Mouse (Mus musculus) E14TG2a.4 (cell line): ENCODE measurements around the gene Mrps35.

Source experiments
- H3K27me3 ChIP-seq: 2 replicates; pipeline ENCODE4 v1.6.1; 2014; ENCODE audit warnings: low read length, control low read depth; ENCODE audit not compliant: insufficient read depth
- H3K36me3 ChIP-seq: 2 replicates; pipeline ENCODE4 v1.6.1; 2014; ENCODE audit warnings: low read length, control low read depth; ENCODE audit not compliant: insufficient read depth
- H3K4me1 ChIP-seq: replicated peaks from 2 replicates; pipeline ENCODE4 v1.6.1; 2014; ENCODE audit warnings: low read depth, low read length, control low read depth
- H3K4me3 ChIP-seq: replicated peaks from 2 replicates; pipeline ENCODE4 v1.5.1; 2014; ENCODE audit warnings: mild to moderate bottlenecking, low read length
- H3K9me3 ChIP-seq: 2 replicates; pipeline ENCODE4 v1.6.1; 2014; ENCODE audit warnings: low read length, control low read depth
- CTCF ChIP-seq: conservative IDR thresholded peaks from 2 replicates; pipeline ENCODE4 v1.5.1; 2014; ENCODE audit warnings: low read length
- NANOG ChIP-seq: IDR thresholded peaks from 2 replicates; pipeline ENCODE4 v1.6.1; 2014; ENCODE audit warnings: borderline replicate concordance, low read length, mixed read lengths
- POU5F1 ChIP-seq: IDR thresholded peaks from 2 replicates; pipeline ENCODE4 v1.6.1; 2014; ENCODE audit warnings: low read length, borderline replicate concordance

The Mrps35 gene

GRCm38 (mm10) chr6:147042291-147043290 is at the start of gene Mrps35:
Gene Mrps35, plus strand, starts transcription at chr6:147042764.
- Histone ChIP-seq H3K9me3 (no peaks in the 10 kb centered on the region), H3K36me3 (peaks cover 19% of the 10 kb centered on the region), H3K4me3 (peak within 1 kb of the TSS; percentile 95), H3K4me1 (peaks cover 14% of the 10 kb centered on the region), H3K27me3 (no peaks in the 10 kb centered on the region)
- no peak for TF ChIP-seq NANOG
- TF ChIP-seq POU5F1 = no peak
- no peak for TF ChIP-seq CTCF

GRCm38 (mm10) chr6:146994236-146994635 is 48.3 kb upstream of the Mrps35 start:
- H3K4me3 ChIP-seq = no peak overlapping the region
- no peaks in the 10 kb centered on the region for H3K9me3 ChIP-seq
- H3K4me1 ChIP-seq = no peaks in the 10 kb centered on the region
- no peaks in the 10 kb centered on the region for H3K27me3 ChIP-seq
- TF ChIP-seq CTCF (peak; percentile 71), POU5F1 (no peak)
- peaks cover 21% of the 10 kb centered on the region for H3K36me3 ChIP-seq

- Histone ChIP-seq H3K27me3 (no peaks in the 10 kb centered on the region), H3K4me3 (no peak overlapping the region)
- TF ChIP-seq NANOG = no peak
- no peak for TF ChIP-seq CTCF
- TF ChIP-seq POU5F1 = no peak
Observed at GRCm38 (mm10) chr6:146995391-146995790, 47.2 kb upstream of the Mrps35 start.

GRCm38 (mm10) chr6:146995878-146996277 is 46.7 kb upstream of the Mrps35 start:
- H3K36me3 ChIP-seq = peaks cover 22% of the 10 kb centered on the region
- H3K27me3 ChIP-seq = no peaks in the 10 kb centered on the region
- TF ChIP-seq CTCF (no peak), POU5F1 (no peak), NANOG (no peak)
- no peaks in the 10 kb centered on the region for H3K4me1 ChIP-seq
- no peak overlapping the region for H3K4me3 ChIP-seq
- H3K9me3 ChIP-seq = no peaks in the 10 kb centered on the region

More at GRCm38 (mm10) chr6:146995391-146995790, 47.2 kb upstream of the Mrps35 start:
- Histone ChIP-seq H3K9me3 (no peaks in the 10 kb centered on the region), H3K36me3 (peaks cover 24% of the 10 kb centered on the region), H3K4me1 (no peaks in the 10 kb centered on the region)

GRCm38 (mm10) chr6:146997006-146997405 is 45.6 kb upstream of the Mrps35 start:
- Histone ChIP-seq H3K4me1 (no peaks in the 10 kb centered on the region), H3K4me3 (no peak overlapping the region), H3K27me3 (no peaks in the 10 kb centered on the region), H3K9me3 (no peaks in the 10 kb centered on the region), H3K36me3 (peaks cover 27% of the 10 kb centered on the region)
- TF ChIP-seq NANOG = no peak
- no peak for TF ChIP-seq CTCF
- no peak for TF ChIP-seq POU5F1

- peaks cover 31% of the 10 kb centered on the region for H3K36me3 ChIP-seq
- TF ChIP-seq POU5F1 (no peak), NANOG (no peak), CTCF (no peak)
- no peaks in the 10 kb centered on the region for H3K9me3 ChIP-seq
- no peak overlapping the region for H3K4me3 ChIP-seq
- no peaks in the 10 kb centered on the region for H3K27me3 ChIP-seq
- no peaks in the 10 kb centered on the region for H3K4me1 ChIP-seq
Observed at GRCm38 (mm10) chr6:146998710-146999109, 43.9 kb upstream of the Mrps35 start.

GRCm38 (mm10) chr6:146999302-146999701 is 43.3 kb upstream of the Mrps35 start:
- TF ChIP-seq NANOG (no peak), CTCF (no peak), POU5F1 (no peak)
- no peaks in the 10 kb centered on the region for H3K27me3 ChIP-seq
- no peaks in the 10 kb centered on the region for H3K9me3 ChIP-seq
- H3K4me3 ChIP-seq = no peak overlapping the region
- no peaks in the 10 kb centered on the region for H3K4me1 ChIP-seq
- peaks cover 31% of the 10 kb centered on the region for H3K36me3 ChIP-seq

- Histone ChIP-seq H3K9me3 (no peaks in the 10 kb centered on the region), H3K4me1 (no peaks in the 10 kb centered on the region), H3K27me3 (no peaks in the 10 kb centered on the region), H3K36me3 (peaks cover 31% of the 10 kb centered on the region), H3K4me3 (no peak overlapping the region)
- TF ChIP-seq CTCF = no peak
- TF ChIP-seq POU5F1 = no peak
- no peak for TF ChIP-seq NANOG
Observed at GRCm38 (mm10) chr6:146999755-147000154, 42.8 kb upstream of the Mrps35 start.

- TF ChIP-seq CTCF (peak; percentile 97), POU5F1 (no peak)
- no peaks in the 10 kb centered on the region for H3K27me3 ChIP-seq
- H3K36me3 ChIP-seq = peaks cover 10% of the 10 kb centered on the region
- no peaks in the 10 kb centered on the region for H3K9me3 ChIP-seq
- no peaks in the 10 kb centered on the region for H3K4me1 ChIP-seq
- no peak overlapping the region for H3K4me3 ChIP-seq
Observed at GRCm38 (mm10) chr6:147008148-147008547, 34.4 kb upstream of the Mrps35 start.
